Comparison of ENCODE assay signal across 37 mouse cellular contexts in the genomic region with DNA sequence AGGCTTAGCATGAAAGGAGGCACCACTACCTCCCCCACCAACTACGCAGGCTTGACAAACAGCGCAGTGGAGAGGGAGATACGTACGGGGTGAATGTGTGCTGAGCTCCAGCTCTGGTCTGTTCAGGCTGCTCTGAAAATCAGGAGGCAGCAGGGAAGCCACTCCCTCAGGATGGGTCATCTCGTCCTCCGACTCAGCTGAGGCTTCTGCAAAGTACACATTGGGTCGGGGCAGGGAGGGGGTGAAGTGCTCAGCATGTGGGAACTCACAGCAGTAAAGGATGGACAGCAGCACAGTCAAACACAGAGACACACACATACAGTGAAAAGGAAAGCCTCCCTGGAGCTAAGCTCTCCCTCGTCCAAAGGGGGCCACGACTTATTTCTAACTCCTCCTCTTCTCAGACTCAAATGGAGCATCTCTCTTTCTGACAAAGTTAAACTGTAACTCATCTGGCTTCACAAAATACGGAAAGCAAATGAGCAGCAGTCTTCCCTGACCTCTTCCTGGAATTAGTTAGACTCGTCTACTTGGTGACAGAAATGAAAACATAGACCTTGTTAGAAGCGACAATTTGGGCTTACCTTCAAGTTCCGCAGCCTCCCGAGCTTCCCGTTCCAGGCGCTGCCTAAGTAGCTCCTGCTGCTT. TPM values are rescaled to one million over a fixed set of nuclear protein-coding genes. Genes with fewer than 3 reads are reported as not detected.
A peak's percentile ranks its signal among the peaks of the same experiment; 100 is the strongest.
DNase-seq lines count a peak whose midpoint lies in the region; ATAC-seq and TF ChIP-seq lines count a peak whose summit lies in the region.
"Had no signal": no experiment of that assay in that cellular context is flagged by ENCODE, and none has a peak within 500 bp of the region (broad histone marks: within the 10 kb centered on the region; RNA-seq: fewer than 3 reads in every experiment).

No protein-coding gene starts in this region.

- H3K4me1 ChIP-seq in kidney, adult 2 months (ENCODE audit: control insufficient read depth, insufficient read depth, low read length): 0 out of 2 replicates have a peak, but pooled peaks cover 10% of the 10 kb centered on the region
- peaks cover 17% of the 10 kb centered on the region for H3K4me1 ChIP-seq in liver, embryonic 15.5 days (replicated peaks)
- H3K4me1 ChIP-seq: embryonic facial prominence, embryonic 12.5 days; hindbrain, embryonic 10.5 days; limb, embryonic 12.5 days had no signal

- POLR2A ChIA-PET in Patski (lab: Charles Lee): interaction anchor here (0.6 kb wide), 2 partner anchors 69 to 155 kb away, joined by 3 to 4 read pairs; no protein-coding TSS in a partner anchor

- H3K9ac ChIP-seq in liver, embryonic 15.5 days: no peak overlapping the region
- H3K9ac ChIP-seq: embryonic facial prominence, embryonic 12.5 days; heart, embryonic 13.5 days; limb, embryonic 12.5 days; midbrain, embryonic 13.5 days had no signal

- no peak overlapping the region for H3K27ac ChIP-seq in kidney, adult 2 months (ENCODE audit: insufficient read depth, low read depth, low read length)
- H3K27ac ChIP-seq in liver, embryonic 15.5 days (replicated peaks): no peak overlapping the region
- H3K27ac ChIP-seq: embryonic facial prominence, embryonic 12.5 days; heart, adult 2 months; heart, embryonic 13.5 days; hindbrain, embryonic 10.5 days; hindbrain, postnatal 0 days; kidney, postnatal 0 days; limb, embryonic 12.5 days; macrophage; midbrain, embryonic 13.5 days had no signal

- no peaks in the 10 kb centered on the region for H3K9me3 ChIP-seq in liver, embryonic 15.5 days (replicated peaks)
- H3K9me3 ChIP-seq: embryonic facial prominence, embryonic 12.5 days; heart, embryonic 13.5 days; hindbrain, embryonic 10.5 days; limb, embryonic 12.5 days; midbrain, embryonic 13.5 days had no signal

- DNase-seq in kidney, adult 2 months: peak; percentile 74
- DNase-seq in kidney, postnatal 4 days: no peak
- DNase-seq in Patski (ENCODE audit: low read depth, low spot score) (no peak), ZHBTc4 (ENCODE audit: low read depth, low spot score) (peak; percentile 44)
- DNase-seq in cerebellum, postnatal 25 days: no peak
- DNase-seq: adrenal gland, postnatal 14 days; B cell, adult 2 months; cerebellum, adult 11 months; cerebellum, adult 9-10 months; embryo, embryonic 11 days; heart, adult 2 months; heart, postnatal 10 days; lung, adult 2 months; lung, postnatal 10 days; right cerebral cortex, postnatal 4 days had no signal

- H3K4me3 ChIP-seq in kidney, adult 2 months (ENCODE audit: insufficient read depth, low read depth, low read length): no peak overlapping the region
- no peak overlapping the region for H3K4me3 ChIP-seq in liver, embryonic 15.5 days (replicated peaks)
- H3K4me3 ChIP-seq: embryonic facial prominence, embryonic 12.5 days; heart, adult 2 months; heart, embryonic 13.5 days; hindbrain, embryonic 10.5 days; limb, embryonic 12.5 days; midbrain, embryonic 13.5 days had no signal

- ATAC-seq in Patski: peak; percentile 87
- ATAC-seq in liver, embryonic 15.5 days (ENCODE audit: insufficient read depth): peak; percentile 61
- no peak for ATAC-seq in monocyte, adult 5-6 weeks (replicated peaks; ENCODE audit: insufficient number of reproducible peaks, low FRiP score, low TSS enrichment, poor library complexity, severe bottlenecking)
- ATAC-seq in inflammation-experienced regulatory T-cells, adult 6 months: no peak
- ATAC-seq: forebrain, embryonic 14.5 days; hindbrain, postnatal 0 days; intestine, embryonic 16.5 days; midbrain, embryonic 13.5 days had no signal

- H3K4me2 ChIP-seq in liver, embryonic 15.5 days: no peak overlapping the region
- H3K4me2 ChIP-seq: embryonic facial prominence, embryonic 12.5 days; heart, embryonic 13.5 days; limb, embryonic 12.5 days; midbrain, embryonic 13.5 days had no signal

- TF ChIP-seq POLR2A in kidney, adult 2 months (IDR thresholded peaks at IDR 0.05; ENCODE audit: low read depth, low read length): no peak

- CTCF ChIA-PET in Patski (lab: Charles Lee): interaction anchor here (0.9 to 4.3 kb wide), 6 partner anchors 9 to 109 kb away, joined by 3 to 20 read pairs (median 6); no protein-coding TSS in a partner anchor

- H3K27me3 ChIP-seq in kidney, adult 2 months (replicated peaks; ENCODE audit: control insufficient read depth, insufficient read depth, low read length): no peaks in the 10 kb centered on the region
- no peaks in the 10 kb centered on the region for H3K27me3 ChIP-seq in Patski
- no peaks in the 10 kb centered on the region for H3K27me3 ChIP-seq in liver, embryonic 15.5 days
- H3K27me3 ChIP-seq: embryonic facial prominence, embryonic 12.5 days; heart, embryonic 13.5 days; limb, embryonic 12.5 days; midbrain, embryonic 13.5 days had no signal

- H3K36me3 ChIP-seq in kidney, adult 2 months (ENCODE audit: control insufficient read depth, insufficient read depth, low read length): no peaks in the 10 kb centered on the region; the same call in 1 of the 2 replicates
- peaks cover 89% of the 10 kb centered on the region for H3K36me3 ChIP-seq in liver, embryonic 15.5 days (replicated peaks)

- TF ChIP-seq CTCF in kidney, adult 2 months (conservative IDR thresholded peaks at IDR 0.05; ENCODE audit: insufficient read depth, insufficient read length, low read depth, low read length): no peak
- no peak for TF ChIP-seq CTCF in Patski (IDR thresholded peaks at IDR 0.05)

- WGBS in kidney, adult 2 months: 53% methylated on average over 16 of the region's 16 CpGs
- 79% methylated on average over 16 of the region's 16 CpGs for WGBS in liver, embryonic 15.5 days (ENCODE audit: insufficient replicate concordance)

- in situ Hi-C loops in Patski (cut with MboI; ENCODE audit: low pct_unique_long_range_greater_than_20kb): no loop called here

RNA-seq across cellular contexts. Expression of a gene that starts 7.2 kb away (rescaled TPM):
- 54.0 and 57.5 TPM in 2 replicates for polyA plus RNA-seq in kidney, adult 2 months (2012; rRNA removed)
- polyA plus RNA-seq in Patski (2021): 69.8 TPM
- polyA plus RNA-seq in liver, embryonic 15.5 days (2015; fragmentation: Nextera tagmentation; extraction: Ambion mirVana): 39.3 and 39.5 TPM in 2 replicates
- total RNA-seq in monocyte, adult 5-6 weeks (2017): 24.1 to 34.0 TPM (median 32.3 TPM) in 3 replicates
- 10 to 100 TPM; 87.2 to 94.2 (median 92.9) TPM for polyA plus RNA-seq in inflammation-experienced regulatory T-cells, adult 6 months (2017; shearing (Covaris generic))

RNA-seq across cellular contexts. Expression of a gene that starts 8.0 kb away (rescaled TPM):
- 79.2 and 79.4 TPM in 2 replicates for polyA plus RNA-seq in kidney, adult 2 months (2012; rRNA removed)
- polyA plus RNA-seq in Patski (2021): 215 TPM
- 47.3 and 48.7 TPM in 2 replicates for polyA plus RNA-seq in liver, embryonic 15.5 days (2015; fragmentation: Nextera tagmentation; extraction: Ambion mirVana)
- total RNA-seq in monocyte, adult 5-6 weeks (2017): 259 to 427 TPM (median 322 TPM) in 3 replicates
- 100 to 1,000 TPM; 108 to 175 (median 154) TPM for polyA plus RNA-seq in inflammation-experienced regulatory T-cells, adult 6 months (2017; shearing (Covaris generic))

RNA-seq across cellular contexts. Expression of a gene that starts 19.9 kb away (rescaled TPM):
- polyA plus RNA-seq in kidney, adult 2 months (2012; rRNA removed): 0.16 and 0.20 TPM in 2 replicates
- polyA plus RNA-seq in Patski (2021): 0.03 TPM
- 0.05 TPM in 1 of 2 replicates, not detected in the other for polyA plus RNA-seq in liver, embryonic 15.5 days (2015; fragmentation: Nextera tagmentation; extraction: Ambion mirVana)
- 0.67 TPM in 1 of 3 replicates, not detected in the others for total RNA-seq in monocyte, adult 5-6 weeks (2017)
- polyA plus RNA-seq in inflammation-experienced regulatory T-cells, adult 6 months (2017; shearing (Covaris generic)): under 1 TPM in 2 of 3 experiments, not detected in 1; 0.28 to 0.40 TPM
- total RNA-seq: adrenal gland, postnatal 14 days; heart, adult 2 months; layer of hippocampus, adult 18-20 months; layer of hippocampus, postnatal 10 days; left cerebral cortex, adult 18-20 months; megakaryocyte-erythroid progenitor cell, adult 5-6 weeks; neutrophil, adult 5-6 weeks had no signal
- polyA plus RNA-seq: macrophage had no signal

RNA-seq across cellular contexts. Expression of a gene that starts 33.2 kb away (rescaled TPM):
- 0.20 and 0.30 TPM in 2 replicates for polyA plus RNA-seq in kidney, adult 2 months (2012; rRNA removed)
- not detected for polyA plus RNA-seq in Patski (2021)
- 10.6 and 12.6 TPM in 2 replicates for polyA plus RNA-seq in liver, embryonic 15.5 days (2015; fragmentation: Nextera tagmentation; extraction: Ambion mirVana)
- 2.7 to 7.2 TPM in 2 of 3 replicates, not detected in the other for total RNA-seq in monocyte, adult 5-6 weeks (2017)
- not detected for polyA plus RNA-seq in inflammation-experienced regulatory T-cells, adult 6 months (2017; shearing (Covaris generic))
- total RNA-seq: adrenal gland, postnatal 14 days; ES-E14; gastrocnemius, postnatal 4 days; heart, adult 2 months; heart, postnatal 10 days; hindbrain, postnatal 0 days; layer of hippocampus, adult 18-20 months; layer of hippocampus, postnatal 10 days; left cerebral cortex, adult 18-20 months; left cerebral cortex, postnatal 25 days had no signal
- polyA plus RNA-seq: forebrain, embryonic 14.5 days; heart, embryonic 13.5 days; hindbrain, embryonic 10.5 days; hindbrain, postnatal 0 days; intestine, embryonic 16.5 days; kidney, postnatal 0 days; limb, embryonic 12.5 days; midbrain, embryonic 13.5 days; neural tube, embryonic 11.5 days had no signal

RNA-seq across cellular contexts. Expression of a gene that starts 37.6 kb away (rescaled TPM):
- 1.2 and 1.5 TPM in 2 replicates for polyA plus RNA-seq in kidney, adult 2 months (2012; rRNA removed)
- 7.0 TPM for polyA plus RNA-seq in Patski (2021)
- 0.16 and 0.35 TPM in 2 replicates for polyA plus RNA-seq in liver, embryonic 15.5 days (2015; fragmentation: Nextera tagmentation; extraction: Ambion mirVana)
- total RNA-seq in monocyte, adult 5-6 weeks (2017): 0.48 to 2.6 TPM in 2 of 3 replicates, not detected in the other
- under 1 TPM; 0.12 to 0.42 (median 0.15) TPM for polyA plus RNA-seq in inflammation-experienced regulatory T-cells, adult 6 months (2017; shearing (Covaris generic))

Comparison
In these comparisons a context has a peak if more than half of its experiments do, and no peak if none do; other contexts are left out.
1. DNase-seq: peak in kidney, adult 2 months (single experiment) and ZHBTc4 (single experiment); none in kidney, postnatal 4 days (0 of 2), Patski (single experiment) and cerebellum, postnatal 25 days (0 of 2).
2. ATAC-seq: peak in Patski (single experiment) and liver, embryonic 15.5 days (single experiment); none in monocyte, adult 5-6 weeks (single experiment) and inflammation-experienced regulatory T-cells, adult 6 months (single experiment).